Mouse (Mus musculus) G1E (cell line): ENCODE measurements around the gene Fxyd3.

Source experiments
- CTCF ChIP-seq: IDR thresholded peaks from 2 replicates; pipeline ENCODE4 v1.5.1; 2012; ENCODE audit warnings: low read depth, low read length, inconsistent platforms, mixed read lengths
- GATA1 ChIP-seq: IDR thresholded peaks from 2 replicates; pipeline ENCODE4 v1.6.1; 2012; ENCODE audit warnings: borderline replicate concordance, low read length, inconsistent platforms, mixed read lengths
- GATA2 ChIP-seq: IDR thresholded peaks from 2 replicates; pipeline ENCODE4 v1.6.1; 2012; ENCODE audit warnings: low read depth, low read length, inconsistent platforms, borderline replicate concordance
- POLR2AphosphoS5 ChIP-seq: IDR thresholded peaks from 2 replicates; pipeline ENCODE4 v1.6.1; 2012; ENCODE audit warnings: low read depth, low read length, inconsistent platforms; ENCODE audit not compliant: insufficient replicate concordance
- TAL1 ChIP-seq: conservative IDR thresholded peaks from 2 replicates; pipeline ENCODE4 v1.6.1; 2012; ENCODE audit warnings: low read depth, low read length, inconsistent platforms, mixed read lengths

GRCm38 (mm10) chr7:31079670-31080069 lies 3.2 kb upstream of the Fxyd3 start:
- TF ChIP-seq CTCF (no peak), GATA2 (no peak), POLR2AphosphoS5 (no peak), TAL1 (no peak), GATA1 (no peak)
